Mouse (Mus musculus) adipose tissue, adult 10 weeks (tissue): ENCODE measurements around the gene Pgp. TPM values are rescaled to one million over a fixed set of nuclear protein-coding genes. Genes with fewer than 3 reads are reported as not detected.

ENCODE experiments used
- polyA plus RNA-seq: library from polyadenylated mRNA; stranded (reverse); fragments of 350-450 nt; fragmentation: Illumina TruSeq; extraction: RNeasy Lipid Tissue Mini Kit (QIAGEN cat#74804); gene quantifications from one replicate; pipeline ENCODE4 v1.2.3, GENCODE M21; 2014; ENCODE audit warnings: low read depth, low replicate concordance

Pgp gene
- 63.0 TPM for polyA plus RNA-seq

GRCm38 (mm10) chr17:24469910-24470602 lies at the start of gene Pgp, which contains the start of gene E4f1:
Gene Pgp (plus strand): TSS chr17:24470392.
Gene E4f1 (minus strand): TSS chr17:24470313.

DNA sequence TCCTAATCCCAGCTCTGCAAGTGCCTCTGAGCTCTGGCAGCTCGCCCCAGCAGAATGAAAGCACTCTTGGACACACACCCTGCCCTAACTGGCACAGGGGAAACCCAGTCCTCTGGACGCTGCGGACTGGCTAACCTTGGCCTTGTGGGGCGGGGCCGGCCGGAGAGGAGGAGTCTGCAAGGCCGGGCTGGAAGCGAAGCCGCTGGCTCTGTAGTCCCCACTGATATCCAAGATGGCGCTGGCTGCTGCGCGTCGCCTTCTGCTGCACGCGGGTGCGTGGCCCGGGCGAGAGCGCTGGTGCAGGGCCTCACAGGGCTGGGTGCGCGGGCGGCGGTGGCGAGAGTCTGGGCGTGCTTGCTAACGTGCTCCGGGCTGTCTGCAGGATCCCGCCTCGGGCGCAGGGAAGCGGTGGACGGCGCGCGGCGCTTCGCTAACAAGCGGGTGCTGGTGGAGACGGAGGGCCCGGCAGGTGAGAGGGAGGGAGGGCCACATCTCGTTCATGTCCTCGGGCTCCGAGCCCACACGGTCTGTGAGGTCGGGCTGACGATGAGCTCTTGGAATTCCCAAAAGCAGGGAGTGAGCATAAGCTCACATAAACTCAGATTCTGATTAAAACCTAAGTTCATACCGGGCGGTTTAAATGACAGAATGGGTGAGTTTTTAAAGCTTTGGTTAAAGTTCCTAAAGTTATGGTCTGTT lies 43.6 kb upstream of the Pgp start, which contains the start of gene Eci1:
Gene Eci1, plus strand, starts transcription at position 171 of the 699 bp plus-strand sequence.

GRCm38 (mm10) chr17:24442632-24443155 lies 27.5 kb upstream of the Pgp start, which contains the start of gene Dnase1l2:
Gene Dnase1l2 (minus strand): TSS chr17:24443105.

GRCm38 (mm10) chr17:24473612-24474275 lies 3.6 kb downstream of the Pgp start, which contains the start of gene Bricd5:
Gene Bricd5 (plus strand): TSS chr17:24473884.

GRCm38 (mm10) chr17:24478663-24479380 lies 8.6 kb downstream of the Pgp start, which contains the start of gene Mlst8:
Gene Mlst8 (minus strand): TSS chr17:24479078.

GRCm38 (mm10) chr17:24488186-24488661 lies 18.0 kb downstream of the Pgp start, which contains the start of gene Caskin1:
Gene Caskin1 (plus strand): TSS chr17:24488601.

Other genes starting within 250 kb of the Pgp start
- 5.8 TPM for gene Tedc2, start 249.5 kb upstream of the Pgp start, polyA plus RNA-seq
- 1.5 TPM for gene Ccnf, start 218.9 kb upstream of the Pgp start, polyA plus RNA-seq
- 0.62 TPM for gene Abca17, start 119.3 kb upstream of the Pgp start, polyA plus RNA-seq
- 61.5 TPM for gene Abca3, start 118.4 kb upstream of the Pgp start, polyA plus RNA-seq
- gene Rnps1, start 55.8 kb upstream of the Pgp start, polyA plus RNA-seq: 70.6 TPM
- gene Eci1, start 43.8 kb upstream of the Pgp start, polyA plus RNA-seq: 110 TPM
- 63.7 TPM for gene Dnase1l2, start 27.3 kb upstream of the Pgp start, polyA plus RNA-seq
- 40.1 TPM for gene E4f1, start 79 bp upstream of the Pgp start, polyA plus RNA-seq
- 1.4 TPM for gene Bricd5, start 3.5 kb downstream of the Pgp start, polyA plus RNA-seq
- gene Mlst8, start 8.7 kb downstream of the Pgp start, polyA plus RNA-seq: 16.6 TPM
- gene Caskin1, start 18.2 kb downstream of the Pgp start, polyA plus RNA-seq: 1.7 TPM
- gene Traf7, start 57.5 kb downstream of the Pgp start, polyA plus RNA-seq: 99.5 TPM
- gene Rab26, start 63.8 kb downstream of the Pgp start, polyA plus RNA-seq: 59.2 TPM
- gene Pkd1, start 79.4 kb downstream of the Pgp start, polyA plus RNA-seq: 51.6 TPM
- gene Tsc2, start 162.2 kb downstream of the Pgp start, polyA plus RNA-seq: 71.7 TPM
- 10.0 TPM for gene Nthl1, start 162.3 kb downstream of the Pgp start, polyA plus RNA-seq
- gene Slc9a3r2, start 179.9 kb downstream of the Pgp start, polyA plus RNA-seq: 43.1 TPM
- gene Npw, start 188.1 kb downstream of the Pgp start, polyA plus RNA-seq: not detected
- 33.7 TPM for gene Zfp598, start 199.3 kb downstream of the Pgp start, polyA plus RNA-seq
- not detected for gene Syngr3, start 219.6 kb downstream of the Pgp start, polyA plus RNA-seq
- 27.0 TPM for gene Gfer, start 225.8 kb downstream of the Pgp start, polyA plus RNA-seq
- gene Noxo1, start 225.8 kb downstream of the Pgp start, polyA plus RNA-seq: 4.2 TPM
- gene Tbl3, start 237.3 kb downstream of the Pgp start, polyA plus RNA-seq: 20.3 TPM
- gene Rnf151, start 247.7 kb downstream of the Pgp start, polyA plus RNA-seq: 8.2 TPM
- 1,196 TPM for gene Rps2, start 247.7 kb downstream of the Pgp start, polyA plus RNA-seq